In the genomic region with DNA sequence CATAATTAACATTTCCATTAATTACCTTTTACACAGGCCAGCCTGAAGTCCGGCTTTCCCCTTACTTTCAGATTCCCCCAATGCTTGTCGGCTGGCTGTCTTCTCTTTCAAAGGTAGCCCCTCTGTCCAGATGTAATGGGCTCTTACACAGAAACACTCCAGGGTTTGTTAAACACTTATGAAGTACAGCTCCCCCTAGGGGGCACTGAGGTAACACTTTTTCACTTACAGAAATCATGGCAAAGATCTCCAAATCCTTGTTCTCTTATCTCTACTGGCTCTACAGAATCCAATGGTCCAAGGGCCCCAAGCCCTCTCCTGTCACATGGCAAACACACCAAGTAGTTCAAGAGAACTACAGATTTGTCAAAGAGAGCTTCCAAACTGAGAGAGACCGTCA, we compare ENCODE assay signal across 10 mouse cellular contexts. TPM values are rescaled to one million over a fixed set of nuclear protein-coding genes. Genes with fewer than 3 reads are reported as not detected.
A peak's percentile ranks its signal among the peaks of the same experiment; 100 is the strongest.
DNase-seq lines count a peak whose midpoint lies in the region; ATAC-seq and TF ChIP-seq lines count a peak whose summit lies in the region.
"Had no signal": no experiment of that assay in that cellular context is flagged by ENCODE, and none has a peak within 500 bp of the region (broad histone marks: within the 10 kb centered on the region; RNA-seq: fewer than 3 reads in every experiment).

No protein-coding gene starts in this region.

- H3K27ac ChIP-seq in liver, embryonic 11.5 days (ENCODE audit: low read depth, low read length), result no peak overlapping the region
- H3K27ac ChIP-seq in spleen, adult 2 months (ENCODE audit: insufficient read depth, low read length), result no peak overlapping the region
- H3K27ac ChIP-seq: lung, embryonic 15.5 days; stomach, embryonic 15.5 days had no signal

- no peak for TF ChIP-seq POLR2A in brain, embryonic 14.5 days (IDR thresholded peaks at IDR 0.05; ENCODE audit: borderline replicate concordance, extremely low read depth, insufficient read depth, insufficient read length, poor library complexity, severe bottlenecking)
- TF ChIP-seq POLR2A in spleen, adult 2 months (IDR thresholded peaks at IDR 0.05; ENCODE audit: low read depth, low read length), result no peak

- H3K4me2 ChIP-seq in liver, embryonic 11.5 days, result no peak overlapping the region
- H3K4me2 ChIP-seq: lung, embryonic 15.5 days; stomach, embryonic 15.5 days had no signal

- intact Hi-C loops in left cerebral cortex, postnatal 25 days (cut with DNase I), result loop anchor here (5.0 to 10.0 kb wide), 2 partner anchors 60 to 93 kb away; no protein-coding TSS in a partner anchor

- H3K4me1 ChIP-seq in liver, embryonic 11.5 days (replicated peaks; ENCODE audit: control insufficient read depth, insufficient read depth, low read length), result no peaks in the 10 kb centered on the region
- H3K4me1 ChIP-seq in spleen, adult 2 months (ENCODE audit: control insufficient read depth, insufficient read depth, insufficient read length), result no peaks in the 10 kb centered on the region; the same call in 1 of the 2 replicates
- H3K4me1 ChIP-seq: lung, embryonic 15.5 days; stomach, embryonic 15.5 days had no signal

- 75% methylated on average over 3 of the region's 3 CpGs for WGBS in liver, embryonic 11.5 days
- WGBS in spleen, adult 2 months, result 69% methylated on average over 3 of the region's 3 CpGs

- H3K36me3 ChIP-seq in liver, embryonic 11.5 days (ENCODE audit: control insufficient read depth, insufficient read depth, low read length), result no peaks in the 10 kb centered on the region
- no peaks in the 10 kb centered on the region for H3K36me3 ChIP-seq in spleen, adult 2 months (ENCODE audit: control insufficient read depth, insufficient read depth, low read length)
- H3K36me3 ChIP-seq: lung, embryonic 15.5 days; stomach, embryonic 15.5 days had no signal

- TF ChIP-seq CTCF in brain, embryonic 14.5 days (IDR thresholded peaks at IDR 0.05; ENCODE audit: borderline replicate concordance, extremely low read depth, insufficient read depth, insufficient read length), result no peak
- TF ChIP-seq CTCF in spleen, adult 2 months (IDR thresholded peaks at IDR 0.05; ENCODE audit: extremely low read depth, insufficient read depth, insufficient read length, insufficient replicate concordance), result peak; percentile 28; the same call in 1 of the 2 replicates

- H3K27me3 ChIP-seq in liver, embryonic 11.5 days (replicated peaks; ENCODE audit: control insufficient read depth, insufficient read depth, low read length), result no peaks in the 10 kb centered on the region
- H3K27me3 ChIP-seq in spleen, adult 2 months (ENCODE audit: control insufficient read depth, insufficient read depth, low read length), result no peaks in the 10 kb centered on the region
- H3K27me3 ChIP-seq: lung, embryonic 15.5 days; stomach, embryonic 15.5 days had no signal

- DNase-seq in cerebellum, postnatal 14 days, result peak; percentile 21 to 31
- DNase-seq in cerebellum, adult 9-11 months, result no peak
- DNase-seq in liver, result peak; percentile 27
- DNase-seq in liver, embryonic 11.5 days (ENCODE audit: low spot score), result no peak
- peak; percentile 41 for DNase-seq in brain, embryonic 14.5 days (ENCODE audit: low read depth)
- peak; percentile 13 to 55 for DNase-seq in left cerebral cortex, postnatal 25 days (ENCODE audit: low spot score in 2 of 2)
- DNase-seq in spleen, adult 2 months (ENCODE audit: low read depth in 1 of 2, low spot score in 2 of 2), result peak; percentile 28 to 37
- no peak for DNase-seq in urinary bladder, adult 18-20 months (ENCODE audit: low spot score in 2 of 2)

- no peak overlapping the region for H3K9ac ChIP-seq in liver, embryonic 11.5 days (ENCODE audit: low read depth, low read length)
- H3K9ac ChIP-seq: lung, embryonic 15.5 days; stomach, embryonic 15.5 days had no signal

- no peak overlapping the region for H3K4me3 ChIP-seq in liver, embryonic 11.5 days (ENCODE audit: low read depth, low read length)
- H3K4me3 ChIP-seq in spleen, adult 2 months (ENCODE audit: extremely low read depth, insufficient read depth, insufficient read length), result no peak overlapping the region
- H3K4me3 ChIP-seq: lung, embryonic 15.5 days; stomach, embryonic 15.5 days had no signal

- ATAC-seq in liver, embryonic 11.5 days (replicated peaks; ENCODE audit: low FRiP score), result no peak

- H3K9me3 ChIP-seq in liver, embryonic 11.5 days (ENCODE audit: control insufficient read depth, low read length), result no peaks in the 10 kb centered on the region
- H3K9me3 ChIP-seq: lung, embryonic 15.5 days; stomach, embryonic 15.5 days had no signal

RNA-seq across cellular contexts. Expression of a gene that starts 25.7 kb away (rescaled TPM):
- 17.6 and 18.7 TPM in 2 replicates for polyA plus RNA-seq in liver, embryonic 11.5 days (2014; fragmentation: Nextera tagmentation; extraction: Ambion mirVana)
- 18.4 and 25.4 TPM in 2 replicates for polyA plus RNA-seq in brain, embryonic 14.5 days (2012; rRNA removed)
- 10 to 100 TPM; 12.5 to 20.7 TPM for total RNA-seq in left cerebral cortex, postnatal 25 days (2021)
- polyA plus RNA-seq in spleen, adult 2 months (2012; rRNA removed), result 1.5 and 2.1 TPM in 2 replicates

RNA-seq across cellular contexts. Expression of a gene that starts 28.6 kb away (rescaled TPM):
- 3.6 and 5.5 TPM in 2 replicates for polyA plus RNA-seq in liver, embryonic 11.5 days (2014; fragmentation: Nextera tagmentation; extraction: Ambion mirVana)
- polyA plus RNA-seq in brain, embryonic 14.5 days (2012; rRNA removed), result 0.35 and 0.56 TPM in 2 replicates
- 1 to 10 TPM in 1 of 2 experiments, under 1 TPM in 1; 0.39 to 1.1 TPM for total RNA-seq in left cerebral cortex, postnatal 25 days (2021)
- 8.5 and 9.9 TPM in 2 replicates for polyA plus RNA-seq in spleen, adult 2 months (2012; rRNA removed)

Comparison
In these comparisons a context has a peak if more than half of its experiments do, and no peak if none do; other contexts are left out.
1. DNase-seq: peak in cerebellum, postnatal 14 days (2 of 2), liver (single experiment), brain, embryonic 14.5 days (single experiment), left cerebral cortex, postnatal 25 days (2 of 2) and spleen, adult 2 months (2 of 2); none in cerebellum, adult 9-11 months (single experiment), liver, embryonic 11.5 days (single experiment) and urinary bladder, adult 18-20 months (0 of 2).